Mouse (Mus musculus) MEL (cell line): ENCODE results near the gene Zfp804b. TPM values are rescaled to one million over a fixed set of nuclear protein-coding genes. Genes with fewer than 3 reads are reported as not detected.

Source experiments
- DNase-seq: peaks from one replicate; pipeline ENCODE4 v3.0.0; 2011; ENCODE audit warnings: low read depth, low spot score
- H3K27ac ChIP-seq: 2 replicates; pipeline ENCODE4 v1.5.1; 2012; ENCODE audit warnings: low read depth, mild to moderate bottlenecking, control low read depth, low read length, moderate library complexity; ENCODE audit not compliant: control insufficient read depth
- H3K27me3 ChIP-seq, 2 experiments: fragments of 150-350 bp in 1 of 2; sonication (generic) in 1 of 2; 2 replicates each; pipeline ENCODE4 v1.6.1; 2012; ENCODE audit warnings: low read length in 2 of 2, mild to moderate bottlenecking in 2 of 2, improper control_type of control experiment in 1 of 2, moderate library complexity in 1 of 2; ENCODE audit not compliant: insufficient read depth in 2 of 2, control insufficient read depth in 1 of 2
- H3K36me3 ChIP-seq, 2 experiments: 2 replicates each; pipeline ENCODE4 v1.6.1; 2012 to 2014; ENCODE audit warnings: low read length in 2 of 2, improper control_type of control experiment in 1 of 2, inconsistent platforms in 1 of 2, mild to moderate bottlenecking in 1 of 2; ENCODE audit not compliant: insufficient read depth in 2 of 2, control insufficient read depth in 1 of 2
- H3K4me1 ChIP-seq, 2 experiments: fragments of 150-350 bp in 1 of 2; sonication (generic) in 1 of 2; 2 replicates each; pipeline ENCODE4 v1.6.1; 2012; ENCODE audit warnings: low read length in 2 of 2, improper control_type of control experiment in 1 of 2, mild to moderate bottlenecking in 1 of 2; ENCODE audit not compliant: insufficient read depth in 2 of 2, control insufficient read depth in 1 of 2
- H3K4me3 ChIP-seq, 2 experiments: fragments of 150-350 bp in 1 of 2; sonication (generic) in 1 of 2; 2 replicates each; pipeline ENCODE4 v1.5.1; 2012; ENCODE audit warnings: low read depth in 2 of 2, low read length in 2 of 2, mild to moderate bottlenecking in 2 of 2, moderate library complexity in 2 of 2, control low read depth in 1 of 2, improper control_type of control experiment in 1 of 2; ENCODE audit not compliant: control insufficient read depth in 1 of 2, insufficient read depth in 1 of 2
- H3K79me2 ChIP-seq: 2 replicates; pipeline ENCODE4 v1.6.1; 2012; ENCODE audit warnings: mild to moderate bottlenecking, low read length, moderate library complexity; ENCODE audit not compliant: control insufficient read depth, poor library complexity, insufficient read depth
- H3K9ac ChIP-seq: 2 replicates; pipeline ENCODE4 v1.6.1; 2012; ENCODE audit warnings: low read depth, mild to moderate bottlenecking, control low read depth, low read length, moderate library complexity; ENCODE audit not compliant: control insufficient read depth, poor library complexity, severe bottlenecking
- H3K9me3 ChIP-seq: fragments of 150-350 bp; sonication (generic); replicated peaks from 2 replicates; pipeline ENCODE4 v1.6.1; 2012; ENCODE audit warnings: mild to moderate bottlenecking, low read length, improper control_type of control experiment, moderate library complexity; ENCODE audit not compliant: insufficient read depth
- BHLHE40 ChIP-seq: IDR thresholded peaks from 2 replicates; pipeline ENCODE4 v1.6.1; 2012; ENCODE audit warnings: low read depth, mild to moderate bottlenecking, inconsistent platforms, low read length, improper control_type of control experiment, borderline replicate concordance
- CHD1 ChIP-seq: IDR thresholded peaks from 2 replicates; pipeline ENCODE4 v1.6.1; 2012; ENCODE audit warnings: low read depth, mild to moderate bottlenecking, inconsistent platforms, low read length, improper control_type of control experiment
- CHD2 ChIP-seq: IDR thresholded peaks from 2 replicates; pipeline ENCODE4 v1.6.1; 2011; ENCODE audit warnings: low read length, improper control_type of control experiment
- CTCF ChIP-seq, 3 experiments: IDR thresholded peaks in 2 of 3; conservative IDR thresholded peaks in 1 of 3; 2 replicates each; pipeline ENCODE4 v1.5.1; 2011 to 2012; ENCODE audit warnings: low read length in 3 of 3, low read depth in 2 of 3, mild to moderate bottlenecking in 2 of 3, improper control_type of control experiment in 1 of 3, inconsistent platforms in 1 of 3, mixed read lengths in 1 of 3, moderate library complexity in 1 of 3; ENCODE audit not compliant: control insufficient read depth in 1 of 3, insufficient read depth in 1 of 3, poor library complexity in 1 of 3, severe bottlenecking in 1 of 3
- E2F4 ChIP-seq: IDR thresholded peaks from 2 replicates; pipeline ENCODE4 v1.6.1; 2011; ENCODE audit warnings: low read depth, low read length, improper control_type of control experiment, borderline replicate concordance
- ETS1 ChIP-seq: IDR thresholded peaks from 2 replicates; pipeline ENCODE4 v1.6.1; 2012; ENCODE audit warnings: low read depth, mild to moderate bottlenecking, inconsistent platforms, low read length, improper control_type of control experiment, moderate library complexity
- HCFC1 ChIP-seq: IDR thresholded peaks from 2 replicates; pipeline ENCODE4 v1.6.1; 2012; ENCODE audit warnings: low read depth, mild to moderate bottlenecking, inconsistent platforms, low read length, improper control_type of control experiment, moderate library complexity
- JUND ChIP-seq: IDR thresholded peaks from 2 replicates; pipeline ENCODE4 v1.6.1; 2011; ENCODE audit warnings: low read depth, mild to moderate bottlenecking, improper control_type of control experiment, low read length
- KAT2A ChIP-seq: conservative IDR thresholded peaks from 2 replicates; pipeline ENCODE4 v1.6.1; 2012; ENCODE audit warnings: low read depth, low read length, improper control_type of control experiment, inconsistent platforms
- MAFK ChIP-seq: IDR thresholded peaks from 2 replicates; pipeline ENCODE4 v1.6.1; 2011; ENCODE audit warnings: low read depth, mild to moderate bottlenecking, low read length, improper control_type of control experiment, borderline replicate concordance
- MAX ChIP-seq: IDR thresholded peaks from 2 replicates; pipeline ENCODE4 v1.6.1; 2011; ENCODE audit warnings: low read length, improper control_type of control experiment
- MAZ ChIP-seq: IDR thresholded peaks from 2 replicates; pipeline ENCODE4 v1.6.1; 2012; ENCODE audit warnings: low read depth, mild to moderate bottlenecking, inconsistent platforms, low read length, improper control_type of control experiment
- MEF2A ChIP-seq: IDR thresholded peaks from 2 replicates; pipeline ENCODE4 v1.6.1; 2014; ENCODE audit warnings: low read depth, mild to moderate bottlenecking, inconsistent platforms, low read length, improper control_type of control experiment; ENCODE audit not compliant: poor library complexity, insufficient replicate concordance, severe bottlenecking; ENCODE audit errors: extremely low read depth
- MYB ChIP-seq: IDR thresholded peaks from 2 replicates; pipeline ENCODE4 v1.6.1; 2011; ENCODE audit warnings: mild to moderate bottlenecking, low read depth, low read length, improper control_type of control experiment
- MYC ChIP-seq: IDR thresholded peaks from 2 replicates; pipeline ENCODE4 v1.6.1; 2011; ENCODE audit warnings: low read depth, mild to moderate bottlenecking, low read length, improper control_type of control experiment, moderate library complexity
- NRF1 ChIP-seq: IDR thresholded peaks from 2 replicates; pipeline ENCODE4 v1.6.1; 2014; ENCODE audit warnings: low read depth, mild to moderate bottlenecking, inconsistent platforms, low read length, improper control_type of control experiment, moderate library complexity; ENCODE audit not compliant: poor library complexity, insufficient read depth, severe bottlenecking
- POLR2AphosphoS2 ChIP-seq: IDR thresholded peaks from 2 replicates; pipeline ENCODE4 v1.6.1; 2011; ENCODE audit warnings: low read length, improper control_type of control experiment
- RAD21 ChIP-seq: IDR thresholded peaks from 2 replicates; pipeline ENCODE4 v1.6.1; 2011; ENCODE audit warnings: mild to moderate bottlenecking, low read depth, low read length, improper control_type of control experiment
- RCOR1 ChIP-seq: IDR thresholded peaks from 2 replicates; pipeline ENCODE4 v1.6.1; 2012; ENCODE audit warnings: low read depth, mild to moderate bottlenecking, inconsistent platforms, low read length, improper control_type of control experiment
- TBP ChIP-seq: IDR thresholded peaks from 2 replicates; pipeline ENCODE4 v1.8.0; 2011; ENCODE audit warnings: low read depth, low read length, improper control_type of control experiment
- TCF12 ChIP-seq: IDR thresholded peaks from 2 replicates; pipeline ENCODE4 v1.6.1; 2014; ENCODE audit warnings: low read depth, mild to moderate bottlenecking, inconsistent platforms, low read length, improper control_type of control experiment, moderate library complexity
- ZC3H11A ChIP-seq: IDR thresholded peaks from 2 replicates; pipeline ENCODE4 v1.6.1; 2012; ENCODE audit warnings: low read depth, mild to moderate bottlenecking, inconsistent platforms, low read length, improper control_type of control experiment
- ZMIZ1 ChIP-seq: IDR thresholded peaks from 2 replicates; pipeline ENCODE4 v1.6.1; 2012; ENCODE audit warnings: low read depth, mild to moderate bottlenecking, inconsistent platforms, low read length, improper control_type of control experiment, moderate library complexity
- polyA plus RNA-seq, 2 experiments: library from polyadenylated mRNA; stranded (reverse) in 1 of 2; unstranded in 1 of 2; fragments of >175 nt in 1 of 2; fragments of >200 nt in 1 of 2; gene quantifications; 2 replicates each; pipeline versions ENCODE4 v1.2.1 to v1.2.4; 2012; ENCODE audit warnings: low replicate concordance in 2 of 2, low read depth in 1 of 2; ENCODE audit not compliant: insufficient read length in 2 of 2, insufficient read depth in 1 of 2, missing spikeins in 1 of 2
- total RNA-seq: library from RNA; depleted of rRNA; stranded (reverse); fragments of 300-350 nt; gene quantifications from 2 replicates; pipeline ENCODE4 v1.2.3, GENCODE M21; 2012

Zfp804b gene
- total and polyA plus RNA-seq, 3 experiments = not detected

DNA sequence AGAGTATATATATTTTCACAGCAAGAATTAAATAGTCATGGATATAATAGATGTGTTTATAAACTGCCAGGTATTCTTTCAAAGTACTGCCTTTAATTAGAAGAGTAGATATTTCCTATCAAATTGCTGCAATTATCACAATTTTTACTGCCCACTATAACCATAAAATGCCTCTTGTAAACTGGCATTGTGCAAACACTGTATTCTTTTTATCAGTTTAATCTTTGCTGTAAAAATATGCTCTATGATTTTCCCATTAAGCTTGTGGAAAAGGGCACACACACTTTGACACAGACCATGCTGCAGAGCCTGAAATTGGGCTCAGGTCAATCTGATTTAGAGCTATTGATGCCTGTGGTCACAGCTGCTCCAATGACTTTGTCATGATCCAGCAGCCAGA is 463.2 kb downstream of the Zfp804b start:
- Histone ChIP-seq H3K9ac (no peak overlapping the region), H3K27me3 (no peaks in the 10 kb centered on the region), H3K36me3 (no peaks in the 10 kb centered on the region), H3K4me1 (no peaks in the 10 kb centered on the region), H3K79me2 (no peaks in the 10 kb centered on the region), H3K9me3 (no peaks in the 10 kb centered on the region), H3K4me3 (no peak overlapping the region), H3K27ac (no peak overlapping the region)
- DNase-seq = no peak
- TF ChIP-seq ETS1 (no peak), MEF2A (no peak), RAD21 (no peak), ZMIZ1 (no peak), POLR2AphosphoS2 (no peak), CTCF (IDR thresholded peaks at IDR 0.05 in 2 of 3, conservative IDR thresholded peaks at IDR 0.05 in 1 of 3; ENCODE audit: control insufficient read depth in 1 of 3, insufficient read depth in 1 of 3, low read depth in 2 of 3, low read length in 3 of 3, poor library complexity in 1 of 3, severe bottlenecking in 1 of 3) (no peak), NRF1 (no peak), MAFK (no peak), MYC (no peak), KAT2A (no peak), MAX (no peak), CHD2 (no peak), BHLHE40 (no peak), RCOR1 (no peak), MAZ (no peak)

DNA sequence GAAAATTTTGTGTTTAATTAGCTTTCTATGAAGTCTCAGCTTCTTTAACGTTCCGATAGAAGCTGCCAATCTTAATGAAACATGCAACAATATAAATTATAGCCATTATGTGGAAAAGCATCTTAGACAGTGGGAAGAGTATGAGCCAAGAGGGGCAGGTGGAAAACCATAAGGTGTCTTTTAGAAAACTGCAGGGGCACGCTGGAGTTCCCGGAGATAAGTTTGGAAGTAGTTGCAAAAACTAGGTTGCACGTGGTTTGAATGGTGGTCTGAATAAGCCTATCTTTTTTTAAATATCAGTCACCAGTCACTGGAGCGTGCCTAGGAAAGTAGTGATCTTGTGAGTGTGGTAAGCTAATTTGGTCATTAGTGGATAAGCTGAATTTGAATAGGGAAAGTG is 473.0 kb downstream of the Zfp804b start:
- no peak overlapping the region for H3K4me3 ChIP-seq
- no peaks in the 10 kb centered on the region for H3K79me2 ChIP-seq
- H3K27ac ChIP-seq = no peak overlapping the region
- TF ChIP-seq TCF12 = no peak
- no peak for TF ChIP-seq POLR2AphosphoS2
- no peak for TF ChIP-seq CHD1
- no peak for TF ChIP-seq CHD2
- no peak for TF ChIP-seq JUND
- no peak for TF ChIP-seq ZC3H11A
- no peak for TF ChIP-seq MAZ
- no peak for TF ChIP-seq E2F4
- no peak for TF ChIP-seq MYB
- no peak for TF ChIP-seq TBP
- TF ChIP-seq ETS1 = no peak
- TF ChIP-seq HCFC1 = no peak
- TF ChIP-seq, all 39 proteins: peak for 0
- H3K4me1 ChIP-seq = no peaks in the 10 kb centered on the region
- H3K27me3 ChIP-seq = no peaks in the 10 kb centered on the region
- H3K36me3 ChIP-seq = no peaks in the 10 kb centered on the region
- DNase-seq = no peak
- H3K9ac ChIP-seq = no peak overlapping the region
- no peaks in the 10 kb centered on the region for H3K9me3 ChIP-seq
